Mouse (Mus musculus) 3134 (cell line): Measurements from ENCODE around the gene Slc35f5.
"Not testable (repeated sequence)": the region's sequence is repeated elsewhere in the genome, so short reads cannot be mapped to it uniquely, and the experiment has no call there.

Experiments used
- DNase-seq: peaks from one replicate; pipeline ENCODE4 v3.0.0-alpha.2; 2011; ENCODE audit warnings: low spot score; ENCODE audit not compliant: insufficient read length; ENCODE audit errors: extremely low read depth

Gene Slc35f5

GRCm38 (mm10) chr1:125560259-125561192 lies at the start of gene Slc35f5:
Gene Slc35f5 (plus strand): TSS chr1:125560595.
- peak; percentile 98 for DNase-seq

- DNase-seq = no peak
Observed at GRCm38 (mm10) chr1:125514706-125515105, 45.7 kb upstream of the Slc35f5 start.

GRCm38 (mm10) chr1:125516910-125517659 lies 43.3 kb upstream of the Slc35f5 start:
- no peak for DNase-seq

- DNase-seq = no peak
Observed at GRCm38 (mm10) chr1:125519107-125519611, 41.2 kb upstream of the Slc35f5 start.

GRCm38 (mm10) chr1:125525965-125526665 lies 34.3 kb upstream of the Slc35f5 start:
- DNase-seq = no peak

GRCm38 (mm10) chr1:125526666-125527004 lies 33.8 kb upstream of the Slc35f5 start:
- DNase-seq = no peak

- DNase-seq = no peak
Observed at GRCm38 (mm10) chr1:125527364-125527763, 33.0 kb upstream of the Slc35f5 start.

GRCm38 (mm10) chr1:125533180-125533912 lies 27.0 kb upstream of the Slc35f5 start:
- not testable (repeated sequence) for DNase-seq

- no peak for DNase-seq
Observed at GRCm38 (mm10) chr1:125537131-125537530, 23.3 kb upstream of the Slc35f5 start.

- DNase-seq = no peak
Observed at GRCm38 (mm10) chr1:125537776-125538175, 22.6 kb upstream of the Slc35f5 start.

GRCm38 (mm10) chr1:125539312-125539711 lies 21.1 kb upstream of the Slc35f5 start:
- no peak for DNase-seq

- DNase-seq = peak; percentile 35
Observed at GRCm38 (mm10) chr1:125542008-125542999, 18.1 kb upstream of the Slc35f5 start.

GRCm38 (mm10) chr1:125549872-125550271 lies 10.5 kb upstream of the Slc35f5 start:
- DNase-seq = no peak

GRCm38 (mm10) chr1:125550359-125550758 lies 10.0 kb upstream of the Slc35f5 start:
- DNase-seq = no peak

GRCm38 (mm10) chr1:125551564-125551963 lies 8.8 kb upstream of the Slc35f5 start:
- DNase-seq = no peak

- peak; percentile 37 for DNase-seq
Observed at GRCm38 (mm10) chr1:125559261-125559660, 1.1 kb upstream of the Slc35f5 start.

- DNase-seq = no peak
Observed at GRCm38 (mm10) chr1:125559721-125560120, 674 bp upstream of the Slc35f5 start.

- no peak for DNase-seq
Observed at GRCm38 (mm10) chr1:125561206-125561605, 811 bp downstream of the Slc35f5 start.

GRCm38 (mm10) chr1:125561841-125562240 lies 1.4 kb downstream of the Slc35f5 start:
- no peak for DNase-seq
